Mouse (Mus musculus) CH12.LX (cell line): Measurements from ENCODE around the gene Yeats2.

Experiments used
- CTCF ChIP-seq, 2 experiments: IDR thresholded peaks in 1 of 2; conservative IDR thresholded peaks in 1 of 2; 2 replicates each; pipeline ENCODE4 v1.5.1; 2011 to 2012; ENCODE audit warnings: low read depth in 2 of 2, low read length in 2 of 2, improper control_type of control experiment in 1 of 2, inconsistent platforms in 1 of 2, mild to moderate bottlenecking in 1 of 2, moderate library complexity in 1 of 2
- E2F4 ChIP-seq: IDR thresholded peaks from 2 replicates; pipeline ENCODE4 v1.6.1; 2011; ENCODE audit warnings: low read depth, low read length, improper control_type of control experiment; ENCODE audit not compliant: insufficient replicate concordance
- KAT2A ChIP-seq: IDR thresholded peaks from 2 replicates; pipeline ENCODE4 v1.6.1; 2012; ENCODE audit warnings: low read length, improper control_type of control experiment, inconsistent platforms; ENCODE audit not compliant: insufficient replicate concordance
- MXI1 ChIP-seq: IDR thresholded peaks from 2 replicates; pipeline ENCODE4 v1.6.1; 2011; ENCODE audit warnings: mild to moderate bottlenecking, low read depth, low read length, improper control_type of control experiment

DNA sequence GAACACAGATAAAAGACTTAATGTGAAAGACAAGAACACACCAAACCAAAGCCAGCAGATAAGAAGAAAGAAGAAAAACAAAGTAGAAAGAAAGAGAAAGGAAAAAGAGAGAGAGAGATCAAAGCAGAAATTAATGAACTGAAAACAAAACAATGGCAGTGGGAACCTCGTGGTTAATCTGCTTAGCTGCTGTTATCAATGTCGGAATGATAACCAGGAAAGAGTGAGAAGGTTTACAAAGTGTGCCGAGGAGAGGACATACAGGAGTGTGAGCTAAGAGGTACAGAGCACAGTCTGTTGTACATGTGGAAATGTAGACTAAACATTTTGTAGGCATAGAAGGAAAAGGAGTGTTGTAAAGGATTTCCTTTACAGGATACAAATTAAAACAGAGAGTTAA, 132.1 kb downstream of the Yeats2 start:
- no peak for TF ChIP-seq CTCF (conservative IDR thresholded peaks at IDR 0.05 in 1 of 2, IDR thresholded peaks at IDR 0.05 in 1 of 2; ENCODE audit: low read depth in 2 of 2, low read length in 2 of 2)
- no peak for TF ChIP-seq KAT2A
- no peak for TF ChIP-seq E2F4
- no peak for TF ChIP-seq MXI1
